Mouse (Mus musculus): Measurements from ENCODE around the gene Vac14.

GRCm38 (mm10) chr8:110731346-110731859 is 113.0 kb downstream of the Vac14 start:
- TF ChIP-seq ZC3H11A (IDR thresholded peaks at IDR 0.05; ENCODE audit: borderline replicate concordance, low read depth, low read length) (no peak), CHD2 (IDR thresholded peaks at IDR 0.05; ENCODE audit: low read depth, low read length) (no peak), MAFK (IDR thresholded peaks at IDR 0.05; ENCODE audit: insufficient read depth, low read depth, low read length) (no peak), HCFC1 (IDR thresholded peaks at IDR 0.05; ENCODE audit: borderline replicate concordance, insufficient read depth, low read length) (no peak), ZNF384 (IDR thresholded peaks at IDR 0.05; ENCODE audit: low read depth, low read length) (no peak)
